Mouse (Mus musculus): ENCODE measurements around the gene Olfr1411. TPM values are rescaled to one million over a fixed set of nuclear protein-coding genes. Genes with fewer than 3 reads are reported as not detected.

Olfr1411 gene
- not detected in 2 replicates for polyA plus RNA-seq (2014; fragmentation: Nextera tagmentation; extraction: Ambion mirVana)

- H3K4me3 ChIP-seq (ENCODE audit: low read depth, low read length), result no peak within 1 kb of the TSS
- no peak within 1 kb of the TSS for H3K27ac ChIP-seq (ENCODE audit: low read depth, low read length)
- H3K36me3 ChIP-seq (ENCODE audit: control insufficient read depth, insufficient read depth, low read length), result no peaks in the 10 kb centered on the region
- H3K9ac ChIP-seq (ENCODE audit: low read depth, low read length), result no peak within 1 kb of the TSS
- no peaks in the 10 kb centered on the region for H3K9me3 ChIP-seq (replicated peaks; ENCODE audit: control insufficient read depth, low read length)
- no peak for ATAC-seq (replicated peaks; ENCODE audit: insufficient number of reproducible peaks, low FRiP score, low TSS enrichment)
- no peaks in the 10 kb centered on the region for H3K4me1 ChIP-seq (ENCODE audit: control insufficient read depth, insufficient read depth, low read length)
- no peaks in the 10 kb centered on the region for H3K27me3 ChIP-seq (ENCODE audit: control insufficient read depth, insufficient read depth, low read length)
- H3K4me2 ChIP-seq, result no peak within 1 kb of the TSS
Measured at GRCm38 (mm10) chr1:92594111-92594510, at the start of gene Olfr1411. TSS of gene Olfr1411 (plus strand) at chr1:92594411.

GRCm38 (mm10) chr1:92545929-92546328 lies 48.3 kb upstream of the Olfr1411 start:
- H3K4me1 ChIP-seq (ENCODE audit: control insufficient read depth, insufficient read depth, low read length), result no peaks in the 10 kb centered on the region
- 69% methylated on average over 2 of the region's 2 CpGs for WGBS (ENCODE audit: insufficient replicate concordance)
- H3K36me3 ChIP-seq (ENCODE audit: control insufficient read depth, insufficient read depth, low read length), result no peaks in the 10 kb centered on the region
- no peaks in the 10 kb centered on the region for H3K27me3 ChIP-seq (ENCODE audit: control insufficient read depth, insufficient read depth, low read length)
- no peaks in the 10 kb centered on the region for H3K9me3 ChIP-seq (replicated peaks; ENCODE audit: control insufficient read depth, low read length)
- no peak overlapping the region for H3K9ac ChIP-seq (ENCODE audit: low read depth, low read length)
- no peak overlapping the region for H3K4me2 ChIP-seq
- no peak for ATAC-seq (replicated peaks; ENCODE audit: insufficient number of reproducible peaks, low FRiP score, low TSS enrichment)
- H3K4me3 ChIP-seq (ENCODE audit: low read depth, low read length), result no peak overlapping the region
- H3K27ac ChIP-seq (ENCODE audit: low read depth, low read length), result no peak overlapping the region

GRCm38 (mm10) chr1:92571022-92571421 lies 23.2 kb upstream of the Olfr1411 start, which contains the start of gene Olfr1413:
TSS of gene Olfr1413 (plus strand) at chr1:92571322.
- ATAC-seq (replicated peaks; ENCODE audit: insufficient number of reproducible peaks, low FRiP score, low TSS enrichment), result no peak
- WGBS (ENCODE audit: insufficient replicate concordance), result 66% methylated on average over 3 of the region's 3 CpGs
- no peak within 1 kb of the TSS for H3K4me3 ChIP-seq (ENCODE audit: low read depth, low read length)

GRCm38 (mm10) chr1:92585479-92585878 lies 8.7 kb upstream of the Olfr1411 start, which contains the start of gene Olfr1412:
TSS of gene Olfr1412 (plus strand) at chr1:92585779.
- H3K27me3 ChIP-seq (ENCODE audit: control insufficient read depth, insufficient read depth, low read length), result no peaks in the 10 kb centered on the region
- H3K4me3 ChIP-seq (ENCODE audit: low read depth, low read length), result no peak within 1 kb of the TSS
- H3K9ac ChIP-seq (ENCODE audit: low read depth, low read length), result no peak within 1 kb of the TSS
- WGBS (ENCODE audit: insufficient replicate concordance), result 72% methylated on average over 2 of the region's 2 CpGs
- no peak for ATAC-seq (replicated peaks; ENCODE audit: insufficient number of reproducible peaks, low FRiP score, low TSS enrichment)
- H3K4me2 ChIP-seq, result no peak within 1 kb of the TSS
- H3K27ac ChIP-seq (ENCODE audit: low read depth, low read length), result no peak within 1 kb of the TSS
- H3K4me1 ChIP-seq (ENCODE audit: control insufficient read depth, insufficient read depth, low read length), result no peaks in the 10 kb centered on the region
- H3K9me3 ChIP-seq (replicated peaks; ENCODE audit: control insufficient read depth, low read length), result no peaks in the 10 kb centered on the region
- no peaks in the 10 kb centered on the region for H3K36me3 ChIP-seq (ENCODE audit: control insufficient read depth, insufficient read depth, low read length)

More at GRCm38 (mm10) chr1:92571022-92571421, 23.2 kb upstream of the Olfr1411 start, which contains the start of gene Olfr1413:
- Histone ChIP-seq H3K4me2 (no peak within 1 kb of the TSS), H3K4me1 (ENCODE audit: control insufficient read depth, insufficient read depth, low read length) (no peaks in the 10 kb centered on the region), H3K27me3 (ENCODE audit: control insufficient read depth, insufficient read depth, low read length) (no peaks in the 10 kb centered on the region), H3K9ac (ENCODE audit: low read depth, low read length) (no peak within 1 kb of the TSS), H3K36me3 (ENCODE audit: control insufficient read depth, insufficient read depth, low read length) (no peaks in the 10 kb centered on the region), H3K27ac (ENCODE audit: low read depth, low read length) (no peak within 1 kb of the TSS), H3K9me3 (replicated peaks; ENCODE audit: control insufficient read depth, low read length) (no peaks in the 10 kb centered on the region)

- Histone ChIP-seq H3K9me3 (replicated peaks; ENCODE audit: control insufficient read depth, low read length) (no peaks in the 10 kb centered on the region), H3K27ac (ENCODE audit: low read depth, low read length) (no peak overlapping the region), H3K9ac (ENCODE audit: low read depth, low read length) (no peak overlapping the region), H3K4me2 (no peak overlapping the region), H3K36me3 (ENCODE audit: control insufficient read depth, insufficient read depth, low read length) (no peaks in the 10 kb centered on the region), H3K4me3 (ENCODE audit: low read depth, low read length) (no peak overlapping the region), H3K27me3 (ENCODE audit: control insufficient read depth, insufficient read depth, low read length) (no peaks in the 10 kb centered on the region), H3K4me1 (ENCODE audit: control insufficient read depth, insufficient read depth, low read length) (no peaks in the 10 kb centered on the region)
- ATAC-seq (replicated peaks; ENCODE audit: insufficient number of reproducible peaks, low FRiP score, low TSS enrichment), result no peak
- WGBS (ENCODE audit: insufficient replicate concordance), result 67% methylated on average over 3 of the region's 3 CpGs
Measured at GRCm38 (mm10) chr1:92596019-92596418, 1.8 kb downstream of the Olfr1411 start.

GRCm38 (mm10) chr1:92605482-92605881 lies 11.3 kb downstream of the Olfr1411 start, which contains the start of gene Olfr1410:
TSS of gene Olfr1410 (plus strand) at chr1:92605782.
- no peak within 1 kb of the TSS for H3K9ac ChIP-seq (ENCODE audit: low read depth, low read length)
- no peaks in the 10 kb centered on the region for H3K9me3 ChIP-seq (replicated peaks; ENCODE audit: control insufficient read depth, low read length)
- H3K27me3 ChIP-seq (ENCODE audit: control insufficient read depth, insufficient read depth, low read length), result peaks cover 2% of the 10 kb centered on the region; the same call in 1 of the 2 replicates
- no peaks in the 10 kb centered on the region for H3K4me1 ChIP-seq (ENCODE audit: control insufficient read depth, insufficient read depth, low read length)
- 79% methylated on average over 1 of the region's 1 CpGs for WGBS (ENCODE audit: insufficient replicate concordance)
- H3K4me3 ChIP-seq (ENCODE audit: low read depth, low read length), result no peak within 1 kb of the TSS
- H3K4me2 ChIP-seq, result no peak within 1 kb of the TSS
- H3K36me3 ChIP-seq (ENCODE audit: control insufficient read depth, insufficient read depth, low read length), result no peaks in the 10 kb centered on the region
- H3K27ac ChIP-seq (ENCODE audit: low read depth, low read length), result no peak within 1 kb of the TSS
- ATAC-seq (replicated peaks; ENCODE audit: insufficient number of reproducible peaks, low FRiP score, low TSS enrichment), result no peak

GRCm38 (mm10) chr1:92607711-92608110 lies 13.5 kb downstream of the Olfr1411 start:
- no peak for ATAC-seq (replicated peaks; ENCODE audit: insufficient number of reproducible peaks, low FRiP score, low TSS enrichment)
- Histone ChIP-seq H3K27me3 (ENCODE audit: control insufficient read depth, insufficient read depth, low read length) (peaks cover 5% of the 10 kb centered on the region), H3K4me3 (ENCODE audit: low read depth, low read length) (no peak overlapping the region), H3K9ac (ENCODE audit: low read depth, low read length) (no peak overlapping the region), H3K4me2 (no peak overlapping the region), H3K4me1 (ENCODE audit: control insufficient read depth, insufficient read depth, low read length) (no peaks in the 10 kb centered on the region), H3K27ac (ENCODE audit: low read depth, low read length) (no peak overlapping the region), H3K36me3 (ENCODE audit: control insufficient read depth, insufficient read depth, low read length) (no peaks in the 10 kb centered on the region), H3K9me3 (replicated peaks; ENCODE audit: control insufficient read depth, low read length) (no peaks in the 10 kb centered on the region)
- 78% methylated on average over 4 of the region's 4 CpGs for WGBS (ENCODE audit: insufficient replicate concordance)

GRCm38 (mm10) chr1:92611008-92611407 lies 16.8 kb downstream of the Olfr1411 start:
- Histone ChIP-seq H3K36me3 (ENCODE audit: control insufficient read depth, insufficient read depth, low read length) (no peaks in the 10 kb centered on the region), H3K4me3 (ENCODE audit: low read depth, low read length) (no peak overlapping the region), H3K4me2 (no peak overlapping the region), H3K27me3 (ENCODE audit: control insufficient read depth, insufficient read depth, low read length) (peaks cover 5% of the 10 kb centered on the region), H3K4me1 (ENCODE audit: control insufficient read depth, insufficient read depth, low read length) (no peaks in the 10 kb centered on the region), H3K9ac (ENCODE audit: low read depth, low read length) (no peak overlapping the region), H3K27ac (ENCODE audit: low read depth, low read length) (no peak overlapping the region), H3K9me3 (replicated peaks; ENCODE audit: control insufficient read depth, low read length) (no peaks in the 10 kb centered on the region)
- 4% methylated on average over 5 of the region's 5 CpGs for WGBS (ENCODE audit: insufficient replicate concordance)
- no peak for ATAC-seq (replicated peaks; ENCODE audit: insufficient number of reproducible peaks, low FRiP score, low TSS enrichment)

- Histone ChIP-seq H3K36me3 (ENCODE audit: control insufficient read depth, insufficient read depth, low read length) (no peaks in the 10 kb centered on the region), H3K27me3 (ENCODE audit: control insufficient read depth, insufficient read depth, low read length) (peaks cover 5% of the 10 kb centered on the region), H3K9me3 (replicated peaks; ENCODE audit: control insufficient read depth, low read length) (no peaks in the 10 kb centered on the region), H3K9ac (ENCODE audit: low read depth, low read length) (no peak overlapping the region), H3K4me3 (ENCODE audit: low read depth, low read length) (no peak overlapping the region), H3K4me1 (ENCODE audit: control insufficient read depth, insufficient read depth, low read length) (no peaks in the 10 kb centered on the region), H3K27ac (ENCODE audit: low read depth, low read length) (no peak overlapping the region), H3K4me2 (no peak overlapping the region)
- no peak for ATAC-seq (replicated peaks; ENCODE audit: insufficient number of reproducible peaks, low FRiP score, low TSS enrichment)
- WGBS (ENCODE audit: insufficient replicate concordance), result 45% methylated on average over 4 of the region's 4 CpGs
Measured at GRCm38 (mm10) chr1:92613175-92613574, 19.0 kb downstream of the Olfr1411 start.
